Mouse (Mus musculus): ENCODE data around the gene 9030025P20Rik.

GRCm38 (mm10) chr17:14944551-14944950 is 33.7 kb upstream of the 9030025P20Rik start:
- no peak for TF ChIP-seq POLR2A (IDR thresholded peaks at IDR 0.05; ENCODE audit: control insufficient read depth, extremely low read depth, insufficient read depth, low read length, poor library complexity)
- TF ChIP-seq CTCF (IDR thresholded peaks at IDR 0.05; ENCODE audit: borderline replicate concordance, control insufficient read depth, extremely low read depth, insufficient read depth, low read length, poor library complexity): no peak

Data from thymus, adult 2 months (tissue).